Mouse (Mus musculus): ENCODE data around the gene Usp16. TPM values are rescaled to one million over a fixed set of nuclear protein-coding genes. Genes with fewer than 3 reads are reported as not detected.
A peak's percentile ranks its signal among the peaks of the same experiment; 100 is the strongest.

Gene Usp16
- polyA plus RNA-seq, 1 experiment: 48.6 TPM

- H3K27me3 ChIP-seq (ENCODE audit: control insufficient read depth, insufficient read depth, low read length, poor library complexity, severe bottlenecking): no peaks in the 10 kb centered on the region
- no peaks in the 10 kb centered on the region for H3K9me3 ChIP-seq (replicated peaks; ENCODE audit: control insufficient read depth, insufficient read depth, low read length, poor library complexity, severe bottlenecking)
- H3K4me3 ChIP-seq (ENCODE audit: low read depth, low read length): no peak overlapping the region
- peaks cover 2% of the 10 kb centered on the region for H3K4me1 ChIP-seq (ENCODE audit: control insufficient read depth, insufficient read depth, low read length)
- no peak for TF ChIP-seq CTCF (IDR thresholded peaks at IDR 0.05; ENCODE audit: low read depth, low read length)
- no peak for TF ChIP-seq POLR2A (IDR thresholded peaks at IDR 0.05; ENCODE audit: insufficient read depth, low read length)
- no peak for TF ChIP-seq EP300 (IDR thresholded peaks at IDR 0.05; ENCODE audit: insufficient read depth, low read depth, low read length)
- peak overlapping the region; percentile 95 for H3K9ac ChIP-seq (ENCODE audit: low read depth, poor library complexity, severe bottlenecking)
- H3K36me3 ChIP-seq (ENCODE audit: control insufficient read depth, insufficient read depth, low read length, poor library complexity, severe bottlenecking): peaks cover 19% of the 10 kb centered on the region
- no peak overlapping the region for H3K27ac ChIP-seq (ENCODE audit: insufficient read depth, low read length)
These were observed 42.7 kb downstream of the Usp16 start for GRCm38 (mm10) chr16:87497171-87497570.

GRCm38 (mm10) chr16:87499556-87499955, 45.1 kb downstream of the Usp16 start:
- TF ChIP-seq EP300 (IDR thresholded peaks at IDR 0.05; ENCODE audit: insufficient read depth, low read depth, low read length) (no peak), POLR2A (IDR thresholded peaks at IDR 0.05; ENCODE audit: insufficient read depth, low read length) (no peak), CTCF (IDR thresholded peaks at IDR 0.05; ENCODE audit: low read depth, low read length) (no peak)
- Histone ChIP-seq H3K4me3 (ENCODE audit: low read depth, low read length) (no peak overlapping the region), H3K27ac (ENCODE audit: insufficient read depth, low read length) (no peak overlapping the region), H3K4me1 (ENCODE audit: control insufficient read depth, insufficient read depth, low read length) (peaks cover 2% of the 10 kb centered on the region), H3K27me3 (ENCODE audit: control insufficient read depth, insufficient read depth, low read length, poor library complexity, severe bottlenecking) (no peaks in the 10 kb centered on the region), H3K9me3 (replicated peaks; ENCODE audit: control insufficient read depth, insufficient read depth, low read length, poor library complexity, severe bottlenecking) (no peaks in the 10 kb centered on the region), H3K36me3 (ENCODE audit: control insufficient read depth, insufficient read depth, low read length, poor library complexity, severe bottlenecking) (no peaks in the 10 kb centered on the region), H3K9ac (ENCODE audit: low read depth, poor library complexity, severe bottlenecking) (no peak overlapping the region)

DNA sequence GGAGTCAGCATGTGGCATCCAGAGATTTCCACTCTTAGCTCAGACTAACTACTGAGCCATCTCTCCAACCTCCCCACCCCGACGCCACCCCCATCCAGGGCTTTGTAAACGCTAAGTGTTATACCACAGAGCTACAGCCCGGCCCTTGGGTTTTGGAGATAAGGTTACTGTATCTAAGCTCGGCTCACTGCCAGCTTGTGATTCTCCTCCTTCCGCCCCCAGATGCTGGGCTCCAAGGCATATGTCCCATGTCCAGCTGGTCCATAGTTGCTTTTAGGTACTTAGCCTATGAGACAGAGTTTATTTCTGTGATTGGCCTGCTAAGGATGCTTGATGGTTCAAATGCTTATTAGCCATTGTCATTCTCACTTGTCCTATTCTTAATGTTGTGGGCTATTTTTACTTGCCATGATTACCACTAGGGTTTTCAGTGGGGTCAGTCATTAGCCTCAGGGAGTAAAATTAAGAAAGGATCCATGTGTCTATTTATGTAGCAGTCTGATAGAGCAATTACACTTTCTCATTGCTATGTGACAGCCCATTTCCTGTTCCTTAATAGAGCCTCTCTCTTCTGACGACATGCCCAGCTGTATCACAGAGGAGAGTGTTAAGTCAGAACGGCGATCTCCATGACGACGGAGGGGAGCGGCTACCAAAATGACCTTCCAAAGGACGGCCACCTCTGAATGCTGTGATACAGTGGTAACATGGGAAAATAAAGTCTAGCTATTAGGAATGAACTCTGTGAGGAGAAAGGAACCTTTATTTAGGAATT, 47.0 kb downstream of the Usp16 start:
- H3K27ac ChIP-seq (ENCODE audit: insufficient read depth, low read length): no peak overlapping the region
- TF ChIP-seq EP300 (IDR thresholded peaks at IDR 0.05; ENCODE audit: insufficient read depth, low read depth, low read length): no peak
- TF ChIP-seq CTCF (IDR thresholded peaks at IDR 0.05; ENCODE audit: low read depth, low read length): no peak
- no peak for TF ChIP-seq POLR2A (IDR thresholded peaks at IDR 0.05; ENCODE audit: insufficient read depth, low read length)
- H3K9me3 ChIP-seq (replicated peaks; ENCODE audit: control insufficient read depth, insufficient read depth, low read length, poor library complexity, severe bottlenecking): no peaks in the 10 kb centered on the region
- no peaks in the 10 kb centered on the region for H3K27me3 ChIP-seq (ENCODE audit: control insufficient read depth, insufficient read depth, low read length, poor library complexity, severe bottlenecking)
- no peak overlapping the region for H3K9ac ChIP-seq (ENCODE audit: low read depth, poor library complexity, severe bottlenecking)
- no peak overlapping the region for H3K4me3 ChIP-seq (ENCODE audit: low read depth, low read length)
- peaks cover 2% of the 10 kb centered on the region for H3K4me1 ChIP-seq (ENCODE audit: control insufficient read depth, insufficient read depth, low read length)
- no peaks in the 10 kb centered on the region for H3K36me3 ChIP-seq (ENCODE audit: control insufficient read depth, insufficient read depth, low read length, poor library complexity, severe bottlenecking)

DNA sequence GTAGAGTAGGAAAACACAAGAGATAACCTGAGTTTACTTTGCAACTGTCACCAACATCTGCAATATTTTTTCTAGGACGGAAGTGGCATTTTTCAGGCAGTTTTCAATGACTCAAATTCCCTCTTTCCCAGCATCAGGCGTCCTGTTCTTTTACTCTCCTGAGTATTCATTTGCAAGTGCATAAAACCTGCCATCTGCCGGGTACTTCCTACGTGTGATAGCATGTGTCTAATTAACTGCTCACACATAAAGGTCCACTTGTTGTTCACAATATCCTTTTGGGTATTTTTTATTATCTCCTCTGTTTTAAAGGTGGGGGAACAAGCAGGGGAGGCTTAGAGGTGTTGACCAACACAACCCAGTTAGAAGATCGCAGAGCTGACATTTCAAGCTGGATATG, 57.2 kb downstream of the Usp16 start:
- H3K36me3 ChIP-seq (ENCODE audit: control insufficient read depth, insufficient read depth, low read length, poor library complexity, severe bottlenecking): no peaks in the 10 kb centered on the region
- H3K9me3 ChIP-seq (replicated peaks; ENCODE audit: control insufficient read depth, insufficient read depth, low read length, poor library complexity, severe bottlenecking): peaks cover 2% of the 10 kb centered on the region; the same call in 1 of the 2 replicates
- H3K4me1 ChIP-seq (ENCODE audit: control insufficient read depth, insufficient read depth, low read length): no peaks in the 10 kb centered on the region
- H3K27me3 ChIP-seq (ENCODE audit: control insufficient read depth, insufficient read depth, low read length, poor library complexity, severe bottlenecking): no peaks in the 10 kb centered on the region
- H3K4me3 ChIP-seq (ENCODE audit: low read depth, low read length): no peak overlapping the region
- TF ChIP-seq POLR2A (IDR thresholded peaks at IDR 0.05; ENCODE audit: insufficient read depth, low read length): no peak
- no peak for TF ChIP-seq CTCF (IDR thresholded peaks at IDR 0.05; ENCODE audit: low read depth, low read length)
- TF ChIP-seq EP300 (IDR thresholded peaks at IDR 0.05; ENCODE audit: insufficient read depth, low read depth, low read length): no peak
- no peak overlapping the region for H3K9ac ChIP-seq (ENCODE audit: low read depth, poor library complexity, severe bottlenecking)
- no peak overlapping the region for H3K27ac ChIP-seq (ENCODE audit: insufficient read depth, low read length)

GRCm38 (mm10) chr16:87512331-87512730, 57.8 kb downstream of the Usp16 start:
- Histone ChIP-seq H3K27me3 (ENCODE audit: control insufficient read depth, insufficient read depth, low read length, poor library complexity, severe bottlenecking) (no peaks in the 10 kb centered on the region), H3K9ac (ENCODE audit: low read depth, poor library complexity, severe bottlenecking) (no peak overlapping the region), H3K27ac (ENCODE audit: insufficient read depth, low read length) (no peak overlapping the region), H3K9me3 (replicated peaks; ENCODE audit: control insufficient read depth, insufficient read depth, low read length, poor library complexity, severe bottlenecking) (peaks cover 2% of the 10 kb centered on the region; the same call in 1 of the 2 replicates), H3K4me1 (ENCODE audit: control insufficient read depth, insufficient read depth, low read length) (no peaks in the 10 kb centered on the region), H3K36me3 (ENCODE audit: control insufficient read depth, insufficient read depth, low read length, poor library complexity, severe bottlenecking) (no peaks in the 10 kb centered on the region), H3K4me3 (ENCODE audit: low read depth, low read length) (no peak overlapping the region)
- TF ChIP-seq EP300 (IDR thresholded peaks at IDR 0.05; ENCODE audit: insufficient read depth, low read depth, low read length) (no peak), POLR2A (IDR thresholded peaks at IDR 0.05; ENCODE audit: insufficient read depth, low read length) (no peak), CTCF (IDR thresholded peaks at IDR 0.05; ENCODE audit: low read depth, low read length) (no peak)

DNA sequence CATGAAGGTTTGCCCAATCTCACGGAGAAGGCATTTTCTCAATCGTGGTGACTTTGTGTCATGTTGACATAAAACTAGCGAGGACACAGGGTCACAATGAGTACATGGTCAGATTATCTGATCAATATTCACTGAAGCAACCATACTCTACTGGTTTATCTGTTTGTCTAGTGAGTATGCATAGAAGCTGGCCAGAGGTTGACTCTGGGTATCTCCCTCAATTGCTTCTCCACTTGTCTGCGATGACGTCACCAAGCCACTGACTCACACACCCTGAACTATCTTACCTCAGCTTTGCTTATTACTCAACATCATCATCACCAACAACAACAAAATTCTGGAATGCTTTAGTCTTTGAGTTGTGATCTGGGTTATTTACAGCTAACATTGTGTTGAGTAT, 69.7 kb downstream of the Usp16 start:
- Histone ChIP-seq H3K9ac (ENCODE audit: low read depth, poor library complexity, severe bottlenecking) (no peak overlapping the region), H3K4me3 (ENCODE audit: low read depth, low read length) (no peak overlapping the region), H3K9me3 (replicated peaks; ENCODE audit: control insufficient read depth, insufficient read depth, low read length, poor library complexity, severe bottlenecking) (no peaks in the 10 kb centered on the region), H3K27me3 (ENCODE audit: control insufficient read depth, insufficient read depth, low read length, poor library complexity, severe bottlenecking) (no peaks in the 10 kb centered on the region), H3K27ac (ENCODE audit: insufficient read depth, low read length) (no peak overlapping the region), H3K36me3 (ENCODE audit: control insufficient read depth, insufficient read depth, low read length, poor library complexity, severe bottlenecking) (no peaks in the 10 kb centered on the region), H3K4me1 (ENCODE audit: control insufficient read depth, insufficient read depth, low read length) (no peaks in the 10 kb centered on the region)
- no peak for TF ChIP-seq CTCF (IDR thresholded peaks at IDR 0.05; ENCODE audit: low read depth, low read length)
- TF ChIP-seq POLR2A (IDR thresholded peaks at IDR 0.05; ENCODE audit: insufficient read depth, low read length): no peak
- no peak for TF ChIP-seq EP300 (IDR thresholded peaks at IDR 0.05; ENCODE audit: insufficient read depth, low read depth, low read length)
